Mouse (Mus musculus): Measurements from ENCODE around the gene Kcnh2. TPM values are rescaled to one million over a fixed set of nuclear protein-coding genes. Genes with fewer than 3 reads are reported as not detected.

Kcnh2 gene
- not detected for polyA plus RNA-seq (2017; shearing (Covaris generic))

GRCm38 (mm10) chr5:24351278-24351677, at the start of gene Kcnh2:
Gene Kcnh2, minus strand, starts transcription at chr5:24351604.

GRCm38 (mm10) chr5:24393392-24393997, 42.1 kb upstream of the Kcnh2 start, which contains the start of gene Abcb8:
Gene Abcb8, plus strand, starts transcription at chr5:24393663.

GRCm38 (mm10) chr5:24391864-24392263, 40.5 kb upstream of the Kcnh2 start, which contains the start of gene Atg9b:
Gene Atg9b, minus strand, starts transcription at chr5:24392143.

GRCm38 (mm10) chr5:24364508-24364907, 13.1 kb upstream of the Kcnh2 start, which contains the start of gene Nos3:
Gene Nos3, plus strand, starts transcription at chr5:24364810.

Other genes starting within 250 kb of the Kcnh2 start
- gene Nupl2, start 186.6 kb downstream of the Kcnh2 start, polyA plus RNA-seq (2017; shearing (Covaris generic)), result 3.2 TPM
- gene Nos3, start 13.2 kb upstream of the Kcnh2 start, polyA plus RNA-seq (2017; shearing (Covaris generic)), result 0.12 TPM
- not detected for gene Atg9b, start 40.5 kb upstream of the Kcnh2 start, polyA plus RNA-seq (2017; shearing (Covaris generic))
- 11.6 TPM for gene Abcb8, start 42.1 kb upstream of the Kcnh2 start, polyA plus RNA-seq (2017; shearing (Covaris generic))
- not detected for gene Asic3, start 61.8 kb upstream of the Kcnh2 start, polyA plus RNA-seq (2017; shearing (Covaris generic))
- 55.1 TPM for gene Cdk5, start 71.9 kb upstream of the Kcnh2 start, polyA plus RNA-seq (2017; shearing (Covaris generic))
- gene Slc4a2, start 72.2 kb upstream of the Kcnh2 start, polyA plus RNA-seq (2017; shearing (Covaris generic)), result 28.7 TPM
- gene Fastk, start 93.7 kb upstream of the Kcnh2 start, polyA plus RNA-seq (2017; shearing (Covaris generic)), result 92.8 TPM
- gene Tmub1, start 96.2 kb upstream of the Kcnh2 start, polyA plus RNA-seq (2017; shearing (Covaris generic)), result 53.9 TPM
- gene Agap3, start 100.6 kb upstream of the Kcnh2 start, polyA plus RNA-seq (2017; shearing (Covaris generic)), result 85.3 TPM
- gene Gbx1, start 175.6 kb upstream of the Kcnh2 start, polyA plus RNA-seq (2017; shearing (Covaris generic)), result not detected
- gene Asb10, start 189.4 kb upstream of the Kcnh2 start, polyA plus RNA-seq (2017; shearing (Covaris generic)), result not detected
- not detected for gene 4931409K22Rik, start 205.2 kb upstream of the Kcnh2 start, polyA plus RNA-seq (2017; shearing (Covaris generic))
- gene Abcf2, start 225.9 kb upstream of the Kcnh2 start, polyA plus RNA-seq (2017; shearing (Covaris generic)), result 58.7 TPM
- 24.2 TPM for gene Chpf2, start 235.1 kb upstream of the Kcnh2 start, polyA plus RNA-seq (2017; shearing (Covaris generic))